Mouse (Mus musculus): ENCODE results near the gene 5830473C10Rik.

DNA sequence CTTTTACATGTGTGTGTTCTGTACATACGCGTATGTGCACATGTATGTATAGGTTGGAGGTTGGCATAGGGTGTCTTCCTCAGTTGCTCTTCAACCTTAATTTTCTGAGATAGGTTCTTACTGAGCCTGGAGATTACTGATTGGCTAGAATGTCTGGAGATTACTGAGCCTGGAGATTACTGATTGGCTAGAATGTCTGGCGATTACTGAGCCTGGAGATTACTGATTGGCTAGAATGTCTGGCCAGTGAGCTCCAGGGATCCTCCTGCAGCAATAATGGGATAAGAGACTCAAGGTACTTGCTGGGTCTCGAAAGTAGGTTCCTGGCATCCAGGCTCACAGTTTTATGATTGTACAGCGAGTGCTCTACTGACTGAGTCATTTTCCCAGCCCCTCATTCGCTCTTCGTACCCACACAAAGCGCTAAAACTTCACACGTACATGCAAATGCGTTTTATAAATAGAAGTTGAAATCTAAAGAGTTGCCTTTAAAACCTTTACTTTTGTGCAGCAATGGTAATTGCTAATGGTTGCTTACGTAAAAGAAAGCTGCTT, 891 bp downstream of the 5830473C10Rik start:
- TF ChIP-seq CTCF (IDR thresholded peaks at IDR 0.05; ENCODE audit: control insufficient read depth, insufficient read depth, insufficient replicate concordance, low read depth, low read length): no peak
- no peak for TF ChIP-seq POLR2A (IDR thresholded peaks at IDR 0.05; ENCODE audit: control insufficient read depth, low read depth, low read length)
